Mouse (Mus musculus) heart, postnatal 36 days (tissue): ENCODE measurements at regions not wholly inside any gene's neighbourhood (a gene's known extent, or its start where the extent isn't known, plus 50 kb on each side); places are given as distances from the start of the nearest gene placed in this dataset.
A peak's percentile ranks its signal among the peaks of the same experiment; 100 is the strongest.

Experiments
- DNase-seq, 2 experiments: peaks; one replicate each; pipeline ENCODE4 v3.0.0; 2021 to 2022
- intact Hi-C: fragments of 180-260 bp; cut with DNase I; formaldehyde crosslinking; loops from one replicate; pipeline ENCODE4 v1.15.1; 2025

GRCm38 (mm10) chr12:90946528-90946918 is 208.3 kb upstream of the Dio2 start:
- DNase-seq: no peak
- intact Hi-C loops: no loop called here

GRCm38 (mm10) chr12:90945743-90946527 is 207.7 kb upstream of the Dio2 start:
- intact Hi-C loops: no loop called here
- peak; percentile 6 to 34 for DNase-seq

GRCm38 (mm10) chr12:90932684-90933083 is 194.4 kb upstream of the Dio2 start:
- DNase-seq: no peak
- intact Hi-C loops: no loop called here

GRCm38 (mm10) chr12:90932201-90932600 is 194.0 kb upstream of the Dio2 start:
- intact Hi-C loops: no loop called here
- DNase-seq: no peak

- intact Hi-C loops: no loop called here
Observed at GRCm38 (mm10) chr12:90930091-90930715, 192.0 kb upstream of the Dio2 start.

GRCm38 (mm10) chr12:90923603-90924002 is 185.4 kb upstream of the Dio2 start:
- intact Hi-C loops: no loop called here

More at GRCm38 (mm10) chr12:90930091-90930715, 192.0 kb upstream of the Dio2 start:
- no peak for DNase-seq

GRCm38 (mm10) chr12:90923148-90923547 is 184.9 kb upstream of the Dio2 start:
- no peak for DNase-seq
- intact Hi-C loops: no loop called here

More at GRCm38 (mm10) chr12:90923603-90924002, 185.4 kb upstream of the Dio2 start:
- no peak for DNase-seq

- DNase-seq: no peak
- intact Hi-C loops: no loop called here
Observed at GRCm38 (mm10) chr12:90921227-90921626, 183.0 kb upstream of the Dio2 start.

- no peak for DNase-seq
- intact Hi-C loops: no loop called here
Observed at GRCm38 (mm10) chr12:90915929-90916713, 177.9 kb upstream of the Dio2 start.

GRCm38 (mm10) chr12:90903991-90904390 is 165.8 kb upstream of the Dio2 start:
- peak in 1 of 2 experiments; percentile 3 for DNase-seq
- intact Hi-C loops: loop anchor here (2.0 kb wide), 1 partner anchor 163 kb away; no protein-coding TSS in a partner anchor

- DNase-seq: peak; percentile 9
- intact Hi-C loops: no loop called here
Observed at GRCm38 (mm10) chr12:90893655-90894370, 155.6 kb upstream of the Dio2 start.

GRCm38 (mm10) chr12:90876230-90877005 is 138.2 kb upstream of the Dio2 start:
- DNase-seq: no peak
- intact Hi-C loops: no loop called here

- intact Hi-C loops: no loop called here
- no peak for DNase-seq
Observed at GRCm38 (mm10) chr12:90874840-90875239, 136.6 kb upstream of the Dio2 start.

GRCm38 (mm10) chr12:90873959-90874358 is 135.7 kb upstream of the Dio2 start:
- DNase-seq: no peak
- intact Hi-C loops: no loop called here

- intact Hi-C loops: no loop called here
Observed at GRCm38 (mm10) chr12:90866597-90866996, 128.4 kb upstream of the Dio2 start.

GRCm38 (mm10) chr12:90862632-90863031 is 124.4 kb upstream of the Dio2 start:
- no peak for DNase-seq
- intact Hi-C loops: no loop called here

More at GRCm38 (mm10) chr12:90866597-90866996, 128.4 kb upstream of the Dio2 start:
- no peak for DNase-seq

GRCm38 (mm10) chr12:90857746-90858145 is 119.5 kb upstream of the Dio2 start:
- intact Hi-C loops: no loop called here
- DNase-seq: peak in 1 of 2 experiments; percentile 2

GRCm38 (mm10) chr12:90810666-90811065 is 72.4 kb upstream of the Dio2 start:
- intact Hi-C loops: no loop called here
- no peak for DNase-seq

GRCm38 (mm10) chr12:90790562-90790961 is 52.3 kb upstream of the Dio2 start:
- intact Hi-C loops: no loop called here
- DNase-seq: no peak
